1 mouse cellular context compared by ENCODE assay signal in the genomic region with DNA sequence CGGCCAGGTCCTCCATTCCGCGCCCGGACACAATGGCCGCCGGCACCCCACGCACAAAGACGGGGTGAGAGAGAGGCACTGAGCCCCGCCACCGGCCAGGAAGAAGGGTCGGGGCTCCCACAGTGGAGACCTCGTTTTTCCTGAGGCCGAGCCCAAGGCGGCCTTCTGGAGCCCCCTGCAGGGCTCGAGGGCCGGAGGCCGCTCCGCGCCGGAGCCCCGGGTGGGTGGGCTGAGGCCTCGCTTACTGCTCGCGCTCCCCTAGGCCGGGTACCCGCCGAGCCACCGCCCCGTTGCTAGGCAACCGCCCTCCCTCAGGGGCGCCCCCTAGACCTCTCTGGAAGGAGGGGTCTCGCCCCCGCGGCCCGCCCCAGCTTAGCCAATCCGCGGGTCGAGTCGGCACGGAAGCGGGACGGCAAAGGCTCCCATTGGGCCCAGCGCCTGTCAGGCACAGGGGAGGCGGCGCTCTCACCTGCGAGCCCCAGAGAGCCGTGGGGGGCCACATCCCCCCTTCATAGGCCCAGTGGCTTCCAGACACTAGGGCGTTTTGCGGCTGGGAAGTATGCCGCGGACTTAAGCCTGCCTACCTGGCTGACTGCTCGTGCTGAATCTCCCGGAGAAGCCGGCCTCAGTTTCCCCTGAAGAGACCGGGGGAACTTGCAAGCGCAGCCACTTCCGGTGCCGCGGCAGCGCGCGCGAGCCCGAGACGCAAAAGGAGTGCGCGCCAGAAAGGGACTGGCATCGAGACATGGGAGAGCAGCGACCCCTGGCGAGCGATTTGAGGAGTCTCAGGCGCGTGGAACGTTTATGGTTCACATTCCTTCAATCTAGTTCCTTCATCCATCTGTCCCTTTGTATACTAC.
TF ChIP-seq lines count a peak whose summit lies in the region.

A gene (minus strand): TSS at position 710 of the 860 bp plus-strand sequence.

TF ChIP-seq in MEL, 35 proteins besides CTCF, POLR2A, EP300 and RAD21 (continued from another document):
- TF ChIP-seq TCF12 (IDR thresholded peaks at IDR 0.05; ENCODE audit: low read depth, low read length), result no peak
- TF ChIP-seq MYC (IDR thresholded peaks at IDR 0.05; ENCODE audit: low read depth, low read length), result peak; percentile 87
